Mouse (Mus musculus) embryonic facial prominence, embryonic 11.5 days (tissue): ENCODE data around the gene Shisa5. TPM values are rescaled to one million over a fixed set of nuclear protein-coding genes. Genes with fewer than 3 reads are reported as not detected.

Source experiments
- ATAC-seq: fragments of 200-750 bp; cut with Nextera tagmentation; replicated peaks from 2 replicates; pipeline ENCODE4 v1.8.0; 2017; ENCODE audit warnings: low read depth; ENCODE audit not compliant: insufficient number of reproducible peaks, low FRiP score, low TSS enrichment
- DNase-seq: peaks from one replicate; pipeline ENCODE4 v3.0.0-alpha.2; 2015; ENCODE audit warnings: low spot score
- H3K27ac ChIP-seq: fragments of 300-500 bp; sonication (generic); replicated peaks from 2 replicates; pipeline ENCODE4 v1.5.1; 2014; ENCODE audit warnings: mild to moderate bottlenecking, low read depth, low read length, control low read depth
- H3K27me3 ChIP-seq: fragments of 300-500 bp; sonication (generic); 2 replicates; pipeline ENCODE4 v1.6.1; 2014; ENCODE audit warnings: mild to moderate bottlenecking, low read length, moderate library complexity, mixed read lengths; ENCODE audit not compliant: control insufficient read depth, insufficient read depth
- H3K36me3 ChIP-seq: fragments of 300-500 bp; sonication (generic); replicated peaks from 2 replicates; pipeline ENCODE4 v1.6.1; 2014; ENCODE audit warnings: low read depth, mild to moderate bottlenecking, low read length, moderate library complexity, mixed read lengths; ENCODE audit not compliant: control insufficient read depth, insufficient read depth
- H3K4me1 ChIP-seq: fragments of 300-500 bp; sonication (generic); 2 replicates; pipeline ENCODE4 v1.6.1; 2014; ENCODE audit warnings: low read length, mixed read lengths; ENCODE audit not compliant: control insufficient read depth, insufficient read depth
- H3K4me2 ChIP-seq: fragments of 300-500 bp; sonication (generic); 2 replicates; pipeline ENCODE4 v1.6.1; 2014; ENCODE audit warnings: low read depth, mild to moderate bottlenecking, control low read depth, low read length, moderate library complexity
- H3K4me3 ChIP-seq: fragments of 300-500 bp; sonication (generic); 2 replicates; pipeline ENCODE4 v1.5.1; 2014; ENCODE audit warnings: low read depth, low read length, control low read depth
- H3K9ac ChIP-seq: fragments of 300-500 bp; sonication (generic); replicated peaks from 2 replicates; pipeline ENCODE4 v1.6.1; 2014; ENCODE audit warnings: mild to moderate bottlenecking, control low read depth, low read length
- H3K9me3 ChIP-seq: fragments of 300-500 bp; sonication (generic); replicated peaks from 2 replicates; pipeline ENCODE4 v1.6.1; 2016; ENCODE audit warnings: mild to moderate bottlenecking, low read length, inconsistent platforms, mixed read lengths; ENCODE audit not compliant: control insufficient read depth
- WGBS: fragments of 180-500 bp; shearing (Covaris S2); extraction: QIAGEN DNeasy Blood & Tissue Kit; methylation state at CpG from one replicate; pipeline ENCODE4 v1.1.7; 2014; 5-methylcytosine and 5-hydroxymethylcytosine counted together
- polyA plus RNA-seq: library from polyadenylated mRNA; unstranded; fragments of >200 nt; fragmentation: Nextera tagmentation; extraction: Ambion mirVana; gene quantifications from 2 replicates; pipeline ENCODE4 v1.2.1, GENCODE M21; 2014

Shisa5 gene
- polyA plus RNA-seq, 1 experiment from 2014 or later, result 33.2 TPM

DNA sequence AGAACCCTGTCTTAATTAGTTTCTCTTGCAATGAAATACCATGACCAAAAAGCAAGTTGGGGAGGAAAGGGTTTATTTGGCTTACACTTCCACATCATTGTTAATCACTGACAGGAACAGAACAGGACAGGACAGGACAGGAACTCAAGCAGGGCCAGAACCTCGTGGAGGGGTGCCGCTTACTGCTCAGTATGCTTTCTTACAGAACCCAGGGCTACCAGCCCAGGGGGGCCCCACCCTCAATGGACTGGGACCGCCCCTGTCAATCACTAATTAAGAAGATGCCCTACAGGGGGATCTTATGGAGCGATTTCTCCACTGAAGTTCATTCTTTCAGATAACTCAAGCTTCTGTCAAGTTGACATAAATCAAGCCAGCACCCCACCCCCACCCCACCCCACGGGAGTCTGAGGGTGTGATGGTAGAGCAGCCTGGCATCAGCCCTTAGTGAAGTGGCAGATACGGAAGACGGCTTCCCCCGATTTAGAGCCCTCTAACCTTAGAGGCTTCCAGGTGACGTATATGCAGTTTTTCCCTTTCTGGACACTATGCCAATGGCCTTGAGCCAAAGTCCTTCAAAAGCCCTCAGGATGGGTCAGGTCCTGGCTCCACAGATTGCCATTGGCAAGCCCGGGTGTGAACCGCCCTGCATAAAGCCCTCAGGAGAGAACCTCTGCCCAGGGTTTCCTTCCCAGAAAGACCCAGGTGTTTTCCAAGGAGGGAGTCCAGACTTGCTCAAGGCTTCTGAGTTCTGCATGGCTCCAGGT lies 55.6 kb downstream of the Shisa5 start:
- H3K9ac ChIP-seq, result no peak overlapping the region
- peak overlapping the region; percentile 99 for H3K27ac ChIP-seq
- H3K27me3 ChIP-seq, result no peaks in the 10 kb centered on the region
- H3K36me3 ChIP-seq, result no peaks in the 10 kb centered on the region
- H3K4me1 ChIP-seq, result peaks cover 2% of the 10 kb centered on the region
- WGBS, result 14% methylated on average over 11 of the region's 11 CpGs
- DNase-seq (no peak), ATAC-seq (no peak)
- H3K4me2 ChIP-seq, result peak overlapping the region; percentile 79
- no peaks in the 10 kb centered on the region for H3K9me3 ChIP-seq
- H3K4me3 ChIP-seq, result no peak overlapping the region

DNA sequence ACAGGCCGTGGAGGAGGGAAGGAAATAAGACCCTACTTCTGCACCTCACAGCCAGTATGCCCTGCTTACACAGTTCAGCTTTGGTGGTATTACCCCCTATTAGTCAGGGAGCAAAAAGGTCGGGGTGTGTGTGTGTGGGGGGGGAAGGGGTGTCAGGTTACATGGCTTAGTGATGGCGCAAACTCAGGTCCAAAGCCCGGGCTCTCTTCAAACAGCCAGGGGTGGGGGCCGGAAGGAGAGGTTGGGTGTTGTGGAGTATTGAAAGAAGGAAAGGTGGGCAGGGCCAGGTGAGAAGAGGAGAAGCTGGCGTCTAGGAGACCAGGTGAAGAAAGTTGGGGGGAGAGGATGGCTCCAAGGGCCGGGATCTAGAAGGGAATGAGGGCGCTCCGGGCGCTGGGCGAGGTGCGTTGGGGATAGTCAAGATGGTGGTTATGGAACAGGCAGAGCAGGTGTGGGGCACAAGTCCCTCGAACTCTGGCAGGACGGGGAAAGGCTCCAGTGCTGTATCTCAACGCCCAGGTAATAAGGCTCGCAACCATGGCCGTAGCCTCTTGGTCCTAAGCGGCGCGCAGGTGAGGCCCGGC lies 56.3 kb downstream of the Shisa5 start:
- Histone ChIP-seq H3K9me3 (no peaks in the 10 kb centered on the region), H3K4me3 (peak overlapping the region; percentile 65), H3K9ac (peak overlapping the region; percentile 97), H3K27ac (peak overlapping the region; percentile 99), H3K4me2 (peak overlapping the region; percentile 79), H3K36me3 (no peaks in the 10 kb centered on the region), H3K27me3 (no peaks in the 10 kb centered on the region), H3K4me1 (peaks cover 2% of the 10 kb centered on the region)
- WGBS, result under 1% methylated on average over 21 of the region's 21 CpGs
- DNase-seq (peak; percentile 71), ATAC-seq (peak; percentile 37)

DNA sequence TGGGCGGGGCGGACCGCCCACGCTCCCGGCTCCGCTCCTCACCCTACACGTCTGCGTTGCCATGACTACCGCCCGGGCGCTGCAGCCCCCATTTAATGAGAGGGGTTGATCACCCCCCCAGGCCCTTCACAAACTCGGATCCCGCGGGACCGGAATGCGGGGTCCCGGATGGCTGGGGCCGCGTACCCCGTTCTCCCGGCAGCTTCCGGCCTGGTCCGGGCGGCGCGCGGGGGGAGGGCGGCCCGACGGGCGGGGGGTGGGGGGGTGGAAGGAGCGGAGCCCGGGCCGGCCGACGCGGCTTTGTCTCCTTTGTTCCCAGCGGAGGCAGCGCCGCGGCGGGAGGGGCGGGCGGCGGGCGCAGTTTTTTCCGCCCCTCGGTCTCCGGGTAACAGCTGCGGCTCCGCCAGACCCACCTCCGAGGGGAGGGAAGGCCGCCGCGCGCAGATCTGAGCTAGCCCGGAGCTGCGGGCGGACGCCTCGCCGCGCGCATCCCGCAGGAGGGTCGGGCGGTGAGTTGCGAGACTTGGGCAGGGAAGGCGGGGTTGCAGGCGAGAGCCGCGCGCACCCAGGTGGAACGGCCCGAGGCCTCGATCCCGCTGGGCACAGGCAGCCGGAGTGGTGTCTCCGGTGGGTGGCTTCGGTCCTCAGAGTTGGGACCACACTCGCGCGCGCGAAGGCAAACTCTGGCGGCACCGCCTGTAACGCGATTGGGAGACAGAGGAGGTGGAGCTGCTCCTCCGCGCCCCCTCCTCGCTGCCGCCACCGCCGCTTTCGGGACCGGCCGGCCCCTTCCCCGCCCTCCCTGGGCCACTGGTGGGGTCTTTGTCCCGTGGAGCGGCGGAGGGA lies 57.0 kb downstream of the Shisa5 start, which contains the start of gene Plxnb1:
Gene Plxnb1, plus strand, starts transcription at position 253 of the 846 bp plus-strand sequence.
- Histone ChIP-seq H3K9ac (peak within 1 kb of the TSS; percentile 97), H3K27me3 (no peaks in the 10 kb centered on the region), H3K27ac (peak within 1 kb of the TSS; percentile 99), H3K4me1 (peaks cover 2% of the 10 kb centered on the region), H3K9me3 (no peaks in the 10 kb centered on the region), H3K4me2 (peak within 1 kb of the TSS; percentile 79), H3K36me3 (no peaks in the 10 kb centered on the region), H3K4me3 (peak within 1 kb of the TSS; percentile 65)
- under 1% methylated on average over 91 of the region's 102 CpGs for WGBS
- ATAC-seq, result peak; percentile 64
- peak; percentile 87 for DNase-seq

DNA sequence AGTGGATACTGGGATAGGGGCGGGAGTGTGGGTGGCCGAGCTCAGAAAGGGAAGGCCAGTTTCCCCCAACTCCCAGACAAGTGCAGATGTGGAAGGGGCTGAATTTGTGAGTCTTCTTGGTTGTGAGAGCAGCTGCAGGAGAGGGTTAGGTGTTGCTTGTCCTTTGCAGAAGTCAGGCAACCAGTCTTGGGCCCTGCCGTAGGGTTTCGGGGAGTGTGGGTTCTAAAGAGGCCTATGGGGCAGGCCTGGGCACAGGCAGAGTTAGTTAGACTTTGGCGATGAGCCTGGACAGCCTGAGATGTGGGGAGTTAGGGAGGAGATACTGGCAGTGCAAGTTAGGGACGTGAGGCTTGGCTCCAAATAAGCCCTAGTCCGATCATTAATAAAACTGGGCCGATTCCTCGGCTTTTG lies 57.9 kb downstream of the Shisa5 start:
- ATAC-seq (no peak), DNase-seq (peak; percentile 23)
- H3K27ac ChIP-seq, result peak overlapping the region; percentile 99
- WGBS, result 23% methylated on average over 9 of the region's 9 CpGs
- no peaks in the 10 kb centered on the region for H3K36me3 ChIP-seq
- peak overlapping the region; percentile 79 for H3K4me2 ChIP-seq
- no peaks in the 10 kb centered on the region for H3K27me3 ChIP-seq
- H3K9me3 ChIP-seq, result no peaks in the 10 kb centered on the region
- peak overlapping the region; percentile 97 for H3K9ac ChIP-seq
- peaks cover 2% of the 10 kb centered on the region for H3K4me1 ChIP-seq
- peak overlapping the region; percentile 65 for H3K4me3 ChIP-seq

DNA sequence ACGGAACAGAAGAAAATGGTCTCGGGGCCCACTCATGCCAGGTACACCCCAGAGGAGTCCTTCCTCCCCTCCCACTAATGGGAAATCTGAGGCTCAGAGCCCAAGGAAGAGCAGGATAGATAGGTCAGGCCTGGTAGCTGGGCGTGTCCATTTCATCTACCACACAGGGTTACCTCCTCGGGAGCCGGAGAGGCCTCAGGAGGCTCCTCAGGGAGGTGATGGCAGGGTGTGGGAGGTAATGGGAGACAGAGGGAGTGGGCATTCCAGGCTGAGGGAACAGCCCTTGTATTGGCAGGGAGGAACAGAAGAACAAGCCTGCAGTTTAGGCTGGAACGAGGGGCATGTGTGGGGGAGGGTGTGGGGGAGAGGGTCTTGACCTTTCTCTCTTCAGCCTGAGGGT lies 58.5 kb downstream of the Shisa5 start:
- no peaks in the 10 kb centered on the region for H3K9me3 ChIP-seq
- no peaks in the 10 kb centered on the region for H3K27me3 ChIP-seq
- DNase-seq (peak; percentile 33), ATAC-seq (no peak)
- H3K4me2 ChIP-seq, result peak overlapping the region; percentile 79
- no peaks in the 10 kb centered on the region for H3K36me3 ChIP-seq
- peaks cover 2% of the 10 kb centered on the region for H3K4me1 ChIP-seq
- H3K4me3 ChIP-seq, result peak overlapping the region; percentile 65
- peak overlapping the region; percentile 99 for H3K27ac ChIP-seq
- H3K9ac ChIP-seq, result peak overlapping the region; percentile 97
- WGBS, result 24% methylated on average over 6 of the region's 6 CpGs

DNA sequence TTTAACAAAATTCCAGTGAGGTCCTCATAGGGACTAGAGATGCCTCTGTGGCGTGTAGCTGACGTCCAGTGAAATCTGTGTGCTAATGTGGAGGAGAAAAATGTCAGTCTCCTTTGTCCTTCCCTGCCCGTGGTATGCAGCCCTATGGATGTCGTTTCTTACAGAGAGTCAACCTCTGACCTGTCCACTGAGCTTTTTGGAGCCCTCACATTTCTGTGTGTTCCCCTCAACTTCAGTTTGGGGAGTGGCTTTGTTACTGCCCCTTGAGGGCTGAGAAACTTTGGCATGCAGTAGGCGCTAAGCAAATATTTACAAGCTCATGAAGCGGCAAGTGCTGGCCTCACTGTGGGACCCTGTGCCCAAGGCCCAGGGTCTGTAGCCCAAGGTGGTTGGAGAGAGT lies 58.9 kb downstream of the Shisa5 start:
- no peaks in the 10 kb centered on the region; the same call in 1 of the 2 replicates for H3K36me3 ChIP-seq
- peaks cover 2% of the 10 kb centered on the region for H3K4me1 ChIP-seq
- ATAC-seq (no peak), DNase-seq (no peak)
- peak overlapping the region; percentile 79 for H3K4me2 ChIP-seq
- peak overlapping the region; percentile 65 for H3K4me3 ChIP-seq
- H3K27me3 ChIP-seq, result no peaks in the 10 kb centered on the region
- peak overlapping the region; percentile 99; the same call in 1 of the 2 replicates for H3K27ac ChIP-seq
- peak overlapping the region; percentile 97 for H3K9ac ChIP-seq
- H3K9me3 ChIP-seq, result no peaks in the 10 kb centered on the region
- WGBS, result 14% methylated on average over 6 of the region's 6 CpGs

DNA sequence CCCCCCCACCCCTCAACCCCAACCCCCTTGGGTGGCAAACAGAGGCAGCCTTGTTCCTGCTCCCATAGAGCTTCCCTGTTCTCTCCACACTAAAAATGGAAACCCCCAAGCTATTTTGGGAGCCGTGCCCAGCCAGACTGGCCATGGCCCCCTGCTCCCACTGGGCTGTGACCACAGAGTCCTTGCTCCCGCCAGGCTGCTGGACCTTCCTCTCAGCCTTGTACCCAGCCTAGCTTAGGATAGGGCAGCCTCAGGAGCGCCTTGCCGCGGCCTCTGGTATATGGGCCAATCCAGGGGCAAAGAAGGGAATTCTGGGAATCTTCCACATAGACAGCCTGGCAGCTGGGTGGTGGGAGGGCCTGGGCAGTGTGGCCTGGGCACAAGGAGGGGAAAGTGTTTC lies 59.5 kb downstream of the Shisa5 start:
- peak overlapping the region; percentile 65; the same call in 1 of the 2 replicates for H3K4me3 ChIP-seq
- no peaks in the 10 kb centered on the region for H3K9me3 ChIP-seq
- no peaks in the 10 kb centered on the region for H3K27me3 ChIP-seq
- no peak overlapping the region for H3K27ac ChIP-seq
- H3K4me1 ChIP-seq, result peaks cover 2% of the 10 kb centered on the region
- ATAC-seq (no peak), DNase-seq (no peak)
- H3K36me3 ChIP-seq, result no peaks in the 10 kb centered on the region; the same call in 1 of the 2 replicates
- H3K4me2 ChIP-seq, result peak overlapping the region; percentile 79
- 44% methylated on average over 5 of the region's 5 CpGs for WGBS
- H3K9ac ChIP-seq, result peak overlapping the region; percentile 97
